Mouse (Mus musculus) brown adipose tissue, adult 24 weeks (tissue): Measurements from ENCODE around the gene Lipk. TPM values are rescaled to one million over a fixed set of nuclear protein-coding genes. Genes with fewer than 3 reads are reported as not detected.

Experiments used
- H3K27ac ChIP-seq: fragments of 200-500 bp; replicated peaks from 2 replicates; pipeline ENCODE4 v1.5.1; 2012; ENCODE audit warnings: low read depth, mild to moderate bottlenecking, low read length
- H3K4me1 ChIP-seq: fragments of 200-500 bp; 2 replicates; pipeline ENCODE4 v1.6.1; 2012; ENCODE audit warnings: low read length, mixed read lengths; ENCODE audit not compliant: control insufficient read depth, insufficient read depth, insufficient read length
- H3K4me3 ChIP-seq: fragments of 200-500 bp; 2 replicates; pipeline ENCODE4 v1.5.1; 2012; ENCODE audit warnings: low read depth, mild to moderate bottlenecking, low read length, moderate library complexity; ENCODE audit not compliant: insufficient read depth
- polyA plus RNA-seq: library from polyadenylated mRNA; stranded (reverse); fragments of >200 nt; gene quantifications from 2 replicates; pipeline ENCODE4 v1.2.4, GENCODE M21; 2012; ENCODE audit not compliant: missing spikeins, insufficient read depth, insufficient read length

Lipk gene
- polyA plus RNA-seq, 1 experiment = not detected

- no peak overlapping the region for H3K27ac ChIP-seq
- H3K4me3 ChIP-seq = no peak overlapping the region
- H3K4me1 ChIP-seq = no peaks in the 10 kb centered on the region
These were observed 81.1 kb downstream of the Lipk start for GRCm38 (mm10) chr19:34089011-34089680.

GRCm38 (mm10) chr19:34095381-34095780 lies 87.3 kb downstream of the Lipk start:
- Histone ChIP-seq H3K4me3 (no peak overlapping the region), H3K4me1 (no peaks in the 10 kb centered on the region), H3K27ac (no peak overlapping the region)

GRCm38 (mm10) chr19:34096228-34096627 lies 88.1 kb downstream of the Lipk start:
- no peak overlapping the region for H3K4me3 ChIP-seq
- H3K4me1 ChIP-seq = no peaks in the 10 kb centered on the region
- H3K27ac ChIP-seq = no peak overlapping the region

Other genes starting within 250 kb of the Lipk start
- gene Lipo3, start 246.3 kb upstream of the Lipk start, polyA plus RNA-seq = 12.1 and 16.7 TPM in 2 replicates
- not detected in 2 replicates for gene Lipo1, start 220.8 kb upstream of the Lipk start, polyA plus RNA-seq
- gene Lipf, start 47.1 kb upstream of the Lipk start, polyA plus RNA-seq = not detected in 2 replicates
- not detected in 2 replicates for gene Lipn, start 59.1 kb downstream of the Lipk start, polyA plus RNA-seq
- not detected in 2 replicates for gene Lipm, start 92.6 kb downstream of the Lipk start, polyA plus RNA-seq
- gene Ankrd22, start 157.8 kb downstream of the Lipk start, polyA plus RNA-seq = not detected in 2 replicates
- 3.9 and 5.9 TPM in 2 replicates for gene Stambpl1, start 183.9 kb downstream of the Lipk start, polyA plus RNA-seq
- 24.5 and 30.0 TPM in 2 replicates for gene Acta2, start 247.3 kb downstream of the Lipk start, polyA plus RNA-seq